Mouse (Mus musculus): ENCODE data around the gene Iqgap3. TPM values are rescaled to one million over a fixed set of nuclear protein-coding genes. Genes with fewer than 3 reads are reported as not detected.

Iqgap3 gene
- total and polyA plus RNA-seq, 2 experiments from 2014 or later, result 3.6 to 9.6 TPM

DNA sequence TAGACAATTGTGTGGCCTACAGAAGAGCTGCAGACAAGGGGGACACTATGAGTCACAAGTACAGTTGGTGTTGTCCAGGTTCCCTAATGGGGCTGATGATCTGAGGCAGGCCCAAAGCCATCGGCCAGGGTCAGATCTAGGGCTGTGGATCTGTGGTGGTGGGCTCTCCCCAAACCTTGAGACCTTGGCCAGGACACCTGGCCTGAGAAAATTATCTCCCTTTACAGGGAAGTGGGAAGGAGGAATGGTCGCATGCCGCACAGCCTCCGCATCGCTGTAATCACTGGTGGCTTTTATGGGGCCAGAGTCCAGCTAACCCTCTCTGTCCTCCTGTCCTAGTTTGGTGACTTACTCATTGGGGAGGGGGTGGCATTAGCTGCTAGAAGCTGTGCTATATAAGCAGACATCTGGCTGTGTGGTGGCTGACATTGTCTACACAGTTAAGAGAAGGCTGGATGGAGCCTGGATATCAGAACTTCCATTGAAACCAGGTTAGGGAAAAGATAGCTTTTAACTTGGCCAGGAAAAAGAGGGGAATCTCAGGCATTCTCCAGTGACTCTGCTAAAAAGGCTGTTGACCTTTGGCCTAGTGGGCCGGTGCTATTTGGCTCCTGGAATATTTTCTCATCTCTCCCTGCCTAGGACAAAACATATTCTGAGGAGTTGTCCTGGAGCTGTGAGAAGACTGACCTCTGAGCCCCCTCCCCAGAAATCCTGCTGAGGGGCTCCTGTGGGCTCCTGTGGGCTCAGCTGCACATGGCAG is 63.1 kb downstream of the Iqgap3 start:
- H3K4me3 ChIP-seq (ENCODE audit: low read length), result peak overlapping the region; percentile 92
- no peaks in the 10 kb centered on the region for H3K36me3 ChIP-seq (ENCODE audit: insufficient read depth, low read length)
- H3K27me3 ChIP-seq (ENCODE audit: insufficient read depth, low read length), result no peaks in the 10 kb centered on the region
- 66% methylated on average over 6 of the region's 6 CpGs for WGBS
- H3K9ac ChIP-seq (replicated peaks; ENCODE audit: low read length), result peak overlapping the region; percentile 93
- H3K27ac ChIP-seq, result peak overlapping the region; percentile 99
- ATAC-seq (no peak), DNase-seq (ENCODE audit: low spot score) (no peak)
- no peak for TF ChIP-seq CTCF (IDR thresholded peaks at IDR 0.05; ENCODE audit: low read depth)
- peaks cover 55% of the 10 kb centered on the region for H3K4me1 ChIP-seq (ENCODE audit: insufficient read depth, low read length)
- no peaks in the 10 kb centered on the region for H3K9me3 ChIP-seq (ENCODE audit: low read length)
- H3K4me2 ChIP-seq (ENCODE audit: low read depth, low read length), result peak overlapping the region; percentile 93

- peak overlapping the region; percentile 20; the same call in 1 of the 2 replicates for H3K27ac ChIP-seq
- peak overlapping the region; percentile 40 for H3K9ac ChIP-seq (replicated peaks; ENCODE audit: low read length)
- H3K9me3 ChIP-seq (ENCODE audit: low read length), result no peaks in the 10 kb centered on the region
- ATAC-seq, result no peak
- DNase-seq (ENCODE audit: low spot score), result no peak
- WGBS, result 24% methylated on average over 4 of the region's 4 CpGs
- TF ChIP-seq CTCF (IDR thresholded peaks at IDR 0.05; ENCODE audit: low read depth), result no peak
- no peak overlapping the region; the same call in 1 of the 2 replicates for H3K4me3 ChIP-seq (ENCODE audit: low read length)
- no peaks in the 10 kb centered on the region for H3K36me3 ChIP-seq (ENCODE audit: insufficient read depth, low read length)
- no peaks in the 10 kb centered on the region for H3K27me3 ChIP-seq (ENCODE audit: insufficient read depth, low read length)
- H3K4me1 ChIP-seq (ENCODE audit: insufficient read depth, low read length), result peaks cover 57% of the 10 kb centered on the region
- peak overlapping the region; percentile 93 for H3K4me2 ChIP-seq (ENCODE audit: low read depth, low read length)
Observed at GRCm38 (mm10) chr3:88145411-88145782, 63.6 kb downstream of the Iqgap3 start.

GRCm38 (mm10) chr3:88145952-88146351 is 64.2 kb downstream of the Iqgap3 start:
- H3K27me3 ChIP-seq (ENCODE audit: insufficient read depth, low read length), result no peaks in the 10 kb centered on the region
- H3K4me1 ChIP-seq (ENCODE audit: insufficient read depth, low read length), result peaks cover 63% of the 10 kb centered on the region
- peak overlapping the region; percentile 20; the same call in 1 of the 2 replicates for H3K27ac ChIP-seq
- 0 out of 2 replicates have a peak overlapping the region, but pooled peaks have one; percentile 93 for H3K4me2 ChIP-seq (ENCODE audit: low read depth, low read length)
- ATAC-seq (no peak), DNase-seq (ENCODE audit: low spot score) (no peak)
- no peaks in the 10 kb centered on the region for H3K9me3 ChIP-seq (ENCODE audit: low read length)
- H3K4me3 ChIP-seq (ENCODE audit: low read length), result no peak overlapping the region
- peak overlapping the region; percentile 40 for H3K9ac ChIP-seq (replicated peaks; ENCODE audit: low read length)
- 71% methylated on average over 5 of the region's 5 CpGs for WGBS
- no peak for TF ChIP-seq CTCF (IDR thresholded peaks at IDR 0.05; ENCODE audit: low read depth)
- no peaks in the 10 kb centered on the region for H3K36me3 ChIP-seq (ENCODE audit: insufficient read depth, low read length)

GRCm38 (mm10) chr3:88146376-88147112 is 64.8 kb downstream of the Iqgap3 start:
- H3K4me3 ChIP-seq (ENCODE audit: low read length), result no peak overlapping the region
- no peak for ATAC-seq
- H3K9ac ChIP-seq (replicated peaks; ENCODE audit: low read length), result 0 out of 2 replicates have a peak overlapping the region, but pooled peaks have one; percentile 0
- H3K4me1 ChIP-seq (ENCODE audit: insufficient read depth, low read length), result peaks cover 66% of the 10 kb centered on the region
- no peak for TF ChIP-seq CTCF (IDR thresholded peaks at IDR 0.05; ENCODE audit: low read depth)
- DNase-seq (ENCODE audit: low spot score), result no peak
- no peaks in the 10 kb centered on the region for H3K27me3 ChIP-seq (ENCODE audit: insufficient read depth, low read length)
- no peak overlapping the region for H3K4me2 ChIP-seq (ENCODE audit: low read depth, low read length)
- no peak overlapping the region for H3K27ac ChIP-seq
- WGBS, result 46% methylated on average over 5 of the region's 5 CpGs
- H3K36me3 ChIP-seq (ENCODE audit: insufficient read depth, low read length), result no peaks in the 10 kb centered on the region
- no peaks in the 10 kb centered on the region for H3K9me3 ChIP-seq (ENCODE audit: low read length)

DNA sequence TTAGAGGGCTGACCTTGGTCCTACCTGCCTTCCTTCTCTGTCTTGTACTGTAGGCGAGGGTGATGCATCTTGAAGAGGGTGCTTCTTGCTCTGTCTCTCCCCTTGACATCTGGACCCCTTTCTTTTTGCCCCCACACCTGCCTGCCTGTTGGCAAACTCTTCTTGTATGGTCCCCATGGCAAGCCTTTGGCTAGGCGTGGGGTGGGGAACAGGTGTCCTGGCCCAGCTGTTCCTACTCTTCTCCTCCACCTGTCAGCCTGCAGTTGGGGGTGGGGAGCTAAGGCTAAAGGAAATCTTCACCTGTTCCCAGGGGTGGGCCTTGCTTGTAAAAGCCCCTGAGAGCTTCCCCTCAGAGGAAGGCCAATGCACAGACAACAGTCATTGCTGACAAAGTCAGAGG is 65.7 kb downstream of the Iqgap3 start:
- Histone ChIP-seq H3K36me3 (ENCODE audit: insufficient read depth, low read length) (no peaks in the 10 kb centered on the region), H3K4me2 (ENCODE audit: low read depth, low read length) (no peak overlapping the region), H3K9ac (replicated peaks; ENCODE audit: low read length) (no peak overlapping the region), H3K4me3 (ENCODE audit: low read length) (no peak overlapping the region), H3K27ac (no peak overlapping the region), H3K27me3 (ENCODE audit: insufficient read depth, low read length) (no peaks in the 10 kb centered on the region), H3K9me3 (ENCODE audit: low read length) (no peaks in the 10 kb centered on the region), H3K4me1 (ENCODE audit: insufficient read depth, low read length) (peaks cover 74% of the 10 kb centered on the region)
- no peak for TF ChIP-seq CTCF (IDR thresholded peaks at IDR 0.05; ENCODE audit: low read depth)
- no peak for DNase-seq (ENCODE audit: low spot score)
- WGBS, result 67% methylated on average over 2 of the region's 2 CpGs
- ATAC-seq, result no peak

DNA sequence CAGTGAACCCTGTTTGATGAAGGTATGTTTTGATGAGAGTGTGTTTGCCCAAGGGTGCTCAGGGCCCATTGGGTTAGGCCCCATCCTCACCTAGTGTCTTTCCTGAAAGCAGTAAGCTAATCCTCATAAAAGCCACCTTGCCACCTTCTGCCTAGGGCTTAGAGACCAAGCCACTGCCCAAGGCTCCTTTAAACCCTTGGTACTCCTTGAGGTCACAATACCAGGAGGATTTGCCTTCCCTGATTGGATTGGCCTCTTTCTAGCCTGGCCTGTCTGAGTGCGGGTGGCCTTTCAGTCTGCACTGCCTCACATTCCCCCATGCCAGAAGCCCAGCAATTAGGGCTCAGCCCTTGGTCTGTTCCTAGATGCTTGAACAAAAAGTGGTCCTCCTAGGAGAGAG is 66.1 kb downstream of the Iqgap3 start:
- peaks cover 76% of the 10 kb centered on the region for H3K4me1 ChIP-seq (ENCODE audit: insufficient read depth, low read length)
- no peaks in the 10 kb centered on the region for H3K27me3 ChIP-seq (ENCODE audit: insufficient read depth, low read length)
- H3K9ac ChIP-seq (replicated peaks; ENCODE audit: low read length), result no peak overlapping the region
- no peak for TF ChIP-seq CTCF (IDR thresholded peaks at IDR 0.05; ENCODE audit: low read depth)
- no peak for DNase-seq (ENCODE audit: low spot score)
- no peaks in the 10 kb centered on the region for H3K36me3 ChIP-seq (ENCODE audit: insufficient read depth, low read length)
- no peak for ATAC-seq
- no peak overlapping the region for H3K27ac ChIP-seq
- H3K9me3 ChIP-seq (ENCODE audit: low read length), result no peaks in the 10 kb centered on the region
- 68% methylated on average over 1 of the region's 1 CpGs for WGBS
- no peak overlapping the region for H3K4me3 ChIP-seq (ENCODE audit: low read length)
- no peak overlapping the region for H3K4me2 ChIP-seq (ENCODE audit: low read depth, low read length)

Measured in hindbrain, postnatal 0 days (tissue).